In the genomic region with DNA sequence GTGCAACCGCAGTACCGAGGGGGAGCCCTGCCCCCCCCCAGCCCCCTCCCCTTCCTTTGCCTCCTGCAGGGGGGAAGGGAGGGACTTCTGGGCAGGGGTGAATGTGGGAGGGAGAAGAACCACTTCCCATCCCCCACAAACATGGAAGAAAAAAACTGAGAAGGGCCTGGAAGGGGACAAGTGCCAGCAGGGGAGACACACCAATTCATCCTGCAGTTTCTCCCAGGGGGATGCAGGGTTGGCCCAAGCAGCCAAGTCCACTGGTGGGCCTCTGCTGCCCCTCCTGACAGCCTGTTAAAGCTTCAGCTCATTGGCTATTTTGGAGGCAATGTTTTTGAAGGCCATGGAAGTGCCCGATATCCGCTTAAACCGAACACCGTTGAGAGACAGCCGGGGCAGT, we compare ENCODE assay signal across 11 mouse cellular contexts. TPM values are rescaled to one million over a fixed set of nuclear protein-coding genes. Genes with fewer than 3 reads are reported as not detected.
DNase-seq lines count a peak whose midpoint lies in the region; ATAC-seq lines count a peak whose summit lies in the region.
"Had no signal": no experiment of that assay in that cellular context is flagged by ENCODE, and none has a peak within 500 bp of the region (broad histone marks: within the 10 kb centered on the region; RNA-seq: fewer than 3 reads in every experiment).

No protein-coding gene starts in this region.

- peak overlapping the region; percentile 86 for H3K27ac ChIP-seq in forebrain, embryonic 16.5 days (ENCODE audit: low read length)
- H3K27ac ChIP-seq in midbrain, embryonic 12.5 days (replicated peaks) = peak overlapping the region; percentile 83

- H3K9ac ChIP-seq in forebrain, embryonic 16.5 days (replicated peaks; ENCODE audit: low read depth, low read length) = peak overlapping the region; percentile 27; the same call in 1 of the 2 replicates
- no peak overlapping the region; the same call in 1 of the 2 replicates for H3K9ac ChIP-seq in midbrain, embryonic 12.5 days (replicated peaks)
- H3K9ac ChIP-seq: kidney, embryonic 15.5 days had no signal

- H3K36me3 ChIP-seq in forebrain, embryonic 16.5 days (ENCODE audit: control insufficient read depth, insufficient read depth) = peaks cover 20% of the 10 kb centered on the region
- peaks cover 81% of the 10 kb centered on the region for H3K36me3 ChIP-seq in midbrain, embryonic 12.5 days

- no peaks in the 10 kb centered on the region for H3K9me3 ChIP-seq in forebrain, embryonic 16.5 days (ENCODE audit: control insufficient read depth, low read length)
- H3K9me3 ChIP-seq in midbrain, embryonic 12.5 days = no peaks in the 10 kb centered on the region
- H3K9me3 ChIP-seq: kidney, embryonic 15.5 days had no signal

- no peak overlapping the region for H3K4me2 ChIP-seq in forebrain, embryonic 16.5 days (ENCODE audit: low read length)
- no peak overlapping the region for H3K4me2 ChIP-seq in midbrain, embryonic 12.5 days (replicated peaks)
- H3K4me2 ChIP-seq: kidney, embryonic 15.5 days had no signal

- ATAC-seq in forebrain, embryonic 16.5 days = no peak
- no peak for ATAC-seq in midbrain, embryonic 12.5 days (ENCODE audit: low FRiP score, low read depth)

- peaks cover 48% of the 10 kb centered on the region for H3K4me1 ChIP-seq in forebrain, embryonic 16.5 days (replicated peaks; ENCODE audit: control insufficient read depth, insufficient read depth, low read length)
- peaks cover 38% of the 10 kb centered on the region for H3K4me1 ChIP-seq in midbrain, embryonic 12.5 days

- peak; percentile 48 for DNase-seq in R1 (ENCODE audit: low read depth, low spot score)
- peak; percentile 28 for DNase-seq in embryo, embryonic 11 days
- no peak for DNase-seq in thymus, postnatal 4 days
- DNase-seq in adrenal gland, postnatal 25 days = no peak
- no peak for DNase-seq in frontal cortex, postnatal 36 days (ENCODE audit: low spot score in 2 of 2)
- DNase-seq: heart, postnatal 36 days; lung, adult 18-20 months had no signal

- 67% methylated on average over 7 of the region's 7 CpGs for WGBS in forebrain, embryonic 16.5 days
- WGBS in midbrain, embryonic 12.5 days = 68% methylated on average over 7 of the region's 7 CpGs

- H3K4me3 ChIP-seq in forebrain, embryonic 16.5 days (replicated peaks; ENCODE audit: low read length) = no peak overlapping the region
- no peak overlapping the region for H3K4me3 ChIP-seq in midbrain, embryonic 12.5 days
- H3K4me3 ChIP-seq: erythroblast, embryonic 14.5 days; kidney, embryonic 15.5 days had no signal

- H3K27me3 ChIP-seq in forebrain, embryonic 16.5 days (replicated peaks; ENCODE audit: control insufficient read depth, insufficient read depth, low read length) = no peaks in the 10 kb centered on the region
- no peaks in the 10 kb centered on the region for H3K27me3 ChIP-seq in midbrain, embryonic 12.5 days
- H3K27me3 ChIP-seq: kidney, embryonic 15.5 days had no signal

RNA-seq across cellular contexts. Expression of gene Rcor2, which starts 9.7 kb away (rescaled TPM):
- 45.8 and 49.2 TPM in 2 replicates for polyA plus RNA-seq in forebrain, embryonic 16.5 days (2015; fragmentation: Nextera tagmentation; extraction: Ambion mirVana)
- polyA plus RNA-seq in midbrain, embryonic 12.5 days (2016; fragmentation: Nextera tagmentation; extraction: Ambion mirVana) = 93.7 and 96.3 TPM in 2 replicates
- total RNA-seq in adrenal gland, postnatal 25 days (2021) = 5.6 and 6.0 TPM in 2 replicates

RNA-seq across cellular contexts. Expression of gene Naa40, which starts 35.8 kb away (rescaled TPM):
- polyA plus RNA-seq in forebrain, embryonic 16.5 days (2015; fragmentation: Nextera tagmentation; extraction: Ambion mirVana) = 67.3 and 74.7 TPM in 2 replicates
- 88.4 and 91.0 TPM in 2 replicates for polyA plus RNA-seq in midbrain, embryonic 12.5 days (2016; fragmentation: Nextera tagmentation; extraction: Ambion mirVana)
- total RNA-seq in adrenal gland, postnatal 25 days (2021) = 33.1 and 34.2 TPM in 2 replicates

RNA-seq across cellular contexts. Expression of gene Cox8a, which starts 59.4 kb away (rescaled TPM):
- 602 and 609 TPM in 2 replicates for polyA plus RNA-seq in forebrain, embryonic 16.5 days (2015; fragmentation: Nextera tagmentation; extraction: Ambion mirVana)
- 763 and 786 TPM in 2 replicates for polyA plus RNA-seq in midbrain, embryonic 12.5 days (2016; fragmentation: Nextera tagmentation; extraction: Ambion mirVana)
- total RNA-seq in adrenal gland, postnatal 25 days (2021) = 781 and 926 TPM in 2 replicates

Comparison
In these comparisons a context has a peak if more than half of its experiments do, and no peak if none do; other contexts are left out.
1. DNase-seq: peak in R1 (single experiment) and embryo, embryonic 11 days (single experiment); none in thymus, postnatal 4 days (single experiment), adrenal gland, postnatal 25 days (single experiment) and frontal cortex, postnatal 36 days (0 of 2).